Mouse (Mus musculus) ES-Bruce4 (cell line): Measurements from ENCODE around the gene Ush2a. TPM values are rescaled to one million over a fixed set of nuclear protein-coding genes. Genes with fewer than 3 reads are reported as not detected.

Experiments
- H3K27ac ChIP-seq: 2 replicates; pipeline ENCODE4 v1.5.1; 2012; ENCODE audit warnings: low read length, inconsistent platforms; ENCODE audit not compliant: insufficient read depth
- H3K27me3 ChIP-seq: 2 replicates; pipeline ENCODE4 v1.6.1; 2012; ENCODE audit warnings: mild to moderate bottlenecking, low read length, inconsistent platforms; ENCODE audit not compliant: control insufficient read depth, poor library complexity, insufficient read depth, severe bottlenecking
- H3K36me3 ChIP-seq: 2 replicates; pipeline ENCODE4 v1.6.1; 2012; ENCODE audit warnings: inconsistent platforms, mild to moderate bottlenecking, low read length, moderate library complexity; ENCODE audit not compliant: control insufficient read depth, poor library complexity, insufficient read depth, severe bottlenecking
- H3K4me1 ChIP-seq: one replicate; pipeline ENCODE4 v1.8.1; 2011; ENCODE audit warnings: low read length; ENCODE audit not compliant: control insufficient read depth, insufficient read depth
- H3K4me3 ChIP-seq: 2 replicates; pipeline ENCODE4 v1.5.1; 2011; ENCODE audit warnings: low read depth, mild to moderate bottlenecking, low read length
- H3K9ac ChIP-seq: 2 replicates; pipeline ENCODE4 v1.6.1; 2012; ENCODE audit warnings: low read depth, mild to moderate bottlenecking, inconsistent platforms; ENCODE audit not compliant: poor library complexity, severe bottlenecking
- H3K9me3 ChIP-seq: replicated peaks from 2 replicates; pipeline ENCODE4 v1.6.1; 2012; ENCODE audit warnings: mild to moderate bottlenecking, low read length, inconsistent platforms; ENCODE audit not compliant: control insufficient read depth, poor library complexity, insufficient read depth, severe bottlenecking
- CTCF ChIP-seq: IDR thresholded peaks from one replicate; pipeline ENCODE4 v1.8.1; 2011; ENCODE audit warnings: low read depth, low read length
- EP300 ChIP-seq: IDR thresholded peaks from 2 replicates; pipeline ENCODE4 v1.6.1; 2011; ENCODE audit warnings: low read depth, low read length; ENCODE audit not compliant: insufficient read depth
- POLR2A ChIP-seq: IDR thresholded peaks from one replicate; pipeline ENCODE4 v1.8.1; 2011; ENCODE audit warnings: low read length; ENCODE audit not compliant: insufficient read depth
- polyA plus RNA-seq: library from polyadenylated mRNA; stranded (reverse); fragments of >200 nt; gene quantifications from 2 replicates; pipeline ENCODE4 v1.2.4, GENCODE M21; 2011; ENCODE audit warnings: low read depth; ENCODE audit not compliant: missing spikeins, insufficient read depth, insufficient read length

The Ush2a gene
- polyA plus RNA-seq, 1 experiment, result not detected

GRCm38 (mm10) chr1:188363548-188363947, 101.7 kb downstream of the Ush2a start:
- Histone ChIP-seq H3K9me3 (no peaks in the 10 kb centered on the region), H3K4me1 (no peaks in the 10 kb centered on the region), H3K27me3 (no peaks in the 10 kb centered on the region), H3K9ac (no peak overlapping the region), H3K27ac (no peak overlapping the region), H3K4me3 (no peak overlapping the region), H3K36me3 (no peaks in the 10 kb centered on the region)
- TF ChIP-seq POLR2A (no peak), CTCF (no peak), EP300 (no peak)

- Histone ChIP-seq H3K9me3 (no peaks in the 10 kb centered on the region), H3K9ac (no peak overlapping the region), H3K4me3 (no peak overlapping the region), H3K27me3 (no peaks in the 10 kb centered on the region), H3K36me3 (no peaks in the 10 kb centered on the region), H3K4me1 (no peaks in the 10 kb centered on the region), H3K27ac (no peak overlapping the region)
- no peak for TF ChIP-seq POLR2A
- no peak for TF ChIP-seq CTCF
- TF ChIP-seq EP300, result no peak
These were observed 123.4 kb downstream of the Ush2a start for GRCm38 (mm10) chr1:188385180-188385579.

GRCm38 (mm10) chr1:188385733-188386261, 124.0 kb downstream of the Ush2a start:
- H3K27me3 ChIP-seq, result no peaks in the 10 kb centered on the region

GRCm38 (mm10) chr1:188387321-188387720, 125.5 kb downstream of the Ush2a start:
- Histone ChIP-seq H3K36me3 (no peaks in the 10 kb centered on the region), H3K27me3 (no peaks in the 10 kb centered on the region), H3K27ac (no peak overlapping the region), H3K9me3 (no peaks in the 10 kb centered on the region), H3K4me1 (no peaks in the 10 kb centered on the region), H3K4me3 (no peak overlapping the region), H3K9ac (no peak overlapping the region)
- no peak for TF ChIP-seq EP300
- TF ChIP-seq CTCF, result no peak
- no peak for TF ChIP-seq POLR2A

More at GRCm38 (mm10) chr1:188385733-188386261, 124.0 kb downstream of the Ush2a start:
- Histone ChIP-seq H3K4me3 (no peak overlapping the region), H3K27ac (no peak overlapping the region), H3K9ac (no peak overlapping the region), H3K9me3 (no peaks in the 10 kb centered on the region), H3K36me3 (no peaks in the 10 kb centered on the region), H3K4me1 (no peaks in the 10 kb centered on the region)
- TF ChIP-seq EP300 (no peak), POLR2A (no peak), CTCF (no peak)

GRCm38 (mm10) chr1:188387820-188388471, 126.1 kb downstream of the Ush2a start:
- no peak overlapping the region for H3K27ac ChIP-seq
- H3K9me3 ChIP-seq, result no peaks in the 10 kb centered on the region
- H3K4me1 ChIP-seq, result no peaks in the 10 kb centered on the region
- H3K36me3 ChIP-seq, result no peaks in the 10 kb centered on the region
- H3K27me3 ChIP-seq, result no peaks in the 10 kb centered on the region
- no peak for TF ChIP-seq CTCF
- TF ChIP-seq POLR2A, result no peak
- no peak for TF ChIP-seq EP300
- H3K9ac ChIP-seq, result no peak overlapping the region
- no peak overlapping the region for H3K4me3 ChIP-seq

GRCm38 (mm10) chr1:188390080-188390479, 128.3 kb downstream of the Ush2a start:
- TF ChIP-seq POLR2A, result no peak
- TF ChIP-seq CTCF, result no peak
- TF ChIP-seq EP300, result no peak
- Histone ChIP-seq H3K27me3 (no peaks in the 10 kb centered on the region), H3K4me1 (no peaks in the 10 kb centered on the region), H3K36me3 (no peaks in the 10 kb centered on the region), H3K9me3 (no peaks in the 10 kb centered on the region), H3K4me3 (no peak overlapping the region), H3K27ac (no peak overlapping the region), H3K9ac (no peak overlapping the region)
